Mouse (Mus musculus): Measurements from ENCODE around the gene Gpat3. TPM values are rescaled to one million over a fixed set of nuclear protein-coding genes. Genes with fewer than 3 reads are reported as not detected.

The Gpat3 gene
- polyA plus RNA-seq, 1 experiment from 2014 or later: 0.90 TPM

- peaks cover 5% of the 10 kb centered on the region; the same call in 1 of the 2 replicates for H3K4me1 ChIP-seq
- 87% methylated on average over 6 of the region's 6 CpGs for WGBS
- no peak overlapping the region for H3K27ac ChIP-seq (replicated peaks)
- H3K36me3 ChIP-seq (replicated peaks): no peaks in the 10 kb centered on the region
- no peaks in the 10 kb centered on the region for H3K27me3 ChIP-seq (replicated peaks; ENCODE audit: low read depth, poor library complexity, severe bottlenecking)
- H3K9me3 ChIP-seq: no peaks in the 10 kb centered on the region
- DNase-seq (ENCODE audit: low spot score): no peak
- H3K4me3 ChIP-seq: no peak overlapping the region
Measured at GRCm38 (mm10) chr5:100864438-100864837, 18.9 kb downstream of the Gpat3 start.

- no peaks in the 10 kb centered on the region for H3K36me3 ChIP-seq (replicated peaks)
- H3K27ac ChIP-seq (replicated peaks): no peak overlapping the region
- H3K27me3 ChIP-seq (replicated peaks; ENCODE audit: low read depth, poor library complexity, severe bottlenecking): no peaks in the 10 kb centered on the region
- 84% methylated on average over 2 of the region's 2 CpGs for WGBS
- H3K4me3 ChIP-seq: no peak overlapping the region
- no peak for DNase-seq (ENCODE audit: low spot score)
- H3K4me1 ChIP-seq: no peaks in the 10 kb centered on the region; the same call in 1 of the 2 replicates
- H3K9me3 ChIP-seq: no peaks in the 10 kb centered on the region
Measured at GRCm38 (mm10) chr5:100866183-100866582, 20.7 kb downstream of the Gpat3 start.

GRCm38 (mm10) chr5:100869197-100869895, 23.8 kb downstream of the Gpat3 start:
- Histone ChIP-seq H3K27ac (replicated peaks) (no peak overlapping the region), H3K4me3 (no peak overlapping the region), H3K27me3 (replicated peaks; ENCODE audit: low read depth, poor library complexity, severe bottlenecking) (no peaks in the 10 kb centered on the region), H3K4me1 (no peaks in the 10 kb centered on the region), H3K36me3 (replicated peaks) (no peaks in the 10 kb centered on the region), H3K9me3 (no peaks in the 10 kb centered on the region)
- WGBS: 65% methylated on average over 4 of the region's 4 CpGs
- DNase-seq (ENCODE audit: low spot score): no peak

- no peaks in the 10 kb centered on the region for H3K27me3 ChIP-seq (replicated peaks; ENCODE audit: low read depth, poor library complexity, severe bottlenecking)
- 87% methylated on average over 8 of the region's 8 CpGs for WGBS
- H3K36me3 ChIP-seq (replicated peaks): no peaks in the 10 kb centered on the region
- no peaks in the 10 kb centered on the region for H3K4me1 ChIP-seq
- H3K9me3 ChIP-seq: no peaks in the 10 kb centered on the region
- no peak overlapping the region for H3K27ac ChIP-seq (replicated peaks)
- DNase-seq (ENCODE audit: low spot score): no peak
- H3K4me3 ChIP-seq: no peak overlapping the region
Measured at GRCm38 (mm10) chr5:100871987-100872386, 26.5 kb downstream of the Gpat3 start.

- no peaks in the 10 kb centered on the region for H3K9me3 ChIP-seq
- no peaks in the 10 kb centered on the region for H3K36me3 ChIP-seq (replicated peaks)
- H3K4me1 ChIP-seq: no peaks in the 10 kb centered on the region
- no peak for DNase-seq (ENCODE audit: low spot score)
- H3K27ac ChIP-seq (replicated peaks): no peak overlapping the region
- 63% methylated on average over 7 of the region's 7 CpGs for WGBS
- no peak overlapping the region for H3K4me3 ChIP-seq
- no peaks in the 10 kb centered on the region for H3K27me3 ChIP-seq (replicated peaks; ENCODE audit: low read depth, poor library complexity, severe bottlenecking)
Measured at GRCm38 (mm10) chr5:100874721-100875120, 29.2 kb downstream of the Gpat3 start.

GRCm38 (mm10) chr5:100875180-100875579, 29.7 kb downstream of the Gpat3 start:
- no peaks in the 10 kb centered on the region for H3K9me3 ChIP-seq
- no peak overlapping the region for H3K27ac ChIP-seq (replicated peaks)
- no peak for DNase-seq (ENCODE audit: low spot score)
- H3K4me1 ChIP-seq: no peaks in the 10 kb centered on the region
- no peak overlapping the region for H3K4me3 ChIP-seq
- no peaks in the 10 kb centered on the region for H3K36me3 ChIP-seq (replicated peaks)
- WGBS: 77% methylated on average over 10 of the region's 10 CpGs
- H3K27me3 ChIP-seq (replicated peaks; ENCODE audit: low read depth, poor library complexity, severe bottlenecking): no peaks in the 10 kb centered on the region

- no peaks in the 10 kb centered on the region for H3K27me3 ChIP-seq (replicated peaks; ENCODE audit: low read depth, poor library complexity, severe bottlenecking)
- DNase-seq (ENCODE audit: low spot score): no peak
- no peaks in the 10 kb centered on the region for H3K9me3 ChIP-seq
- no peak overlapping the region for H3K4me3 ChIP-seq
- H3K27ac ChIP-seq (replicated peaks): no peak overlapping the region
- no peaks in the 10 kb centered on the region for H3K4me1 ChIP-seq
- H3K36me3 ChIP-seq (replicated peaks): no peaks in the 10 kb centered on the region
Measured at GRCm38 (mm10) chr5:100877021-100877420, 31.5 kb downstream of the Gpat3 start.

- Histone ChIP-seq H3K4me3 (no peak overlapping the region), H3K27me3 (replicated peaks; ENCODE audit: low read depth, poor library complexity, severe bottlenecking) (no peaks in the 10 kb centered on the region), H3K36me3 (replicated peaks) (no peaks in the 10 kb centered on the region), H3K27ac (replicated peaks) (no peak overlapping the region), H3K4me1 (no peaks in the 10 kb centered on the region), H3K9me3 (no peaks in the 10 kb centered on the region)
- WGBS: 91% methylated on average over 6 of the region's 6 CpGs
- no peak for DNase-seq (ENCODE audit: low spot score)
Measured at GRCm38 (mm10) chr5:100885216-100885615, 39.7 kb downstream of the Gpat3 start.

GRCm38 (mm10) chr5:100886331-100886988, 40.9 kb downstream of the Gpat3 start:
- Histone ChIP-seq H3K27ac (replicated peaks) (no peak overlapping the region), H3K36me3 (replicated peaks) (no peaks in the 10 kb centered on the region), H3K9me3 (no peaks in the 10 kb centered on the region), H3K4me1 (no peaks in the 10 kb centered on the region), H3K4me3 (no peak overlapping the region), H3K27me3 (replicated peaks; ENCODE audit: low read depth, poor library complexity, severe bottlenecking) (no peaks in the 10 kb centered on the region)
- no peak for DNase-seq (ENCODE audit: low spot score)
- 81% methylated on average over 7 of the region's 7 CpGs for WGBS

GRCm38 (mm10) chr5:100896199-100896598, 50.7 kb downstream of the Gpat3 start:
- no peak for DNase-seq (ENCODE audit: low spot score)
- Histone ChIP-seq H3K4me3 (no peak overlapping the region), H3K9me3 (no peaks in the 10 kb centered on the region), H3K36me3 (replicated peaks) (no peaks in the 10 kb centered on the region), H3K27ac (replicated peaks) (no peak overlapping the region), H3K4me1 (0 out of 2 replicates have a peak, but pooled peaks cover 4% of the 10 kb centered on the region), H3K27me3 (replicated peaks; ENCODE audit: low read depth, poor library complexity, severe bottlenecking) (no peaks in the 10 kb centered on the region)
- 76% methylated on average over 10 of the region's 10 CpGs for WGBS

- Histone ChIP-seq H3K36me3 (replicated peaks) (no peaks in the 10 kb centered on the region), H3K4me3 (no peak overlapping the region), H3K27me3 (replicated peaks; ENCODE audit: low read depth, poor library complexity, severe bottlenecking) (no peaks in the 10 kb centered on the region), H3K4me1 (0 out of 2 replicates have a peak, but pooled peaks cover 4% of the 10 kb centered on the region), H3K9me3 (no peaks in the 10 kb centered on the region), H3K27ac (replicated peaks) (no peak overlapping the region)
- DNase-seq (ENCODE audit: low spot score): no peak
- 82% methylated on average over 11 of the region's 11 CpGs for WGBS
Measured at GRCm38 (mm10) chr5:100899745-100900489, 54.4 kb downstream of the Gpat3 start.

GRCm38 (mm10) chr5:100901046-100901445, 55.5 kb downstream of the Gpat3 start:
- Histone ChIP-seq H3K9me3 (no peaks in the 10 kb centered on the region), H3K27ac (replicated peaks) (no peak overlapping the region), H3K4me1 (0 out of 2 replicates have a peak, but pooled peaks cover 4% of the 10 kb centered on the region), H3K27me3 (replicated peaks; ENCODE audit: low read depth, poor library complexity, severe bottlenecking) (no peaks in the 10 kb centered on the region), H3K36me3 (replicated peaks) (no peaks in the 10 kb centered on the region), H3K4me3 (no peak overlapping the region)
- 88% methylated on average over 5 of the region's 5 CpGs for WGBS
- no peak for DNase-seq (ENCODE audit: low spot score)
